Mouse (Mus musculus): ENCODE data around the gene Paqr3.

DNA sequence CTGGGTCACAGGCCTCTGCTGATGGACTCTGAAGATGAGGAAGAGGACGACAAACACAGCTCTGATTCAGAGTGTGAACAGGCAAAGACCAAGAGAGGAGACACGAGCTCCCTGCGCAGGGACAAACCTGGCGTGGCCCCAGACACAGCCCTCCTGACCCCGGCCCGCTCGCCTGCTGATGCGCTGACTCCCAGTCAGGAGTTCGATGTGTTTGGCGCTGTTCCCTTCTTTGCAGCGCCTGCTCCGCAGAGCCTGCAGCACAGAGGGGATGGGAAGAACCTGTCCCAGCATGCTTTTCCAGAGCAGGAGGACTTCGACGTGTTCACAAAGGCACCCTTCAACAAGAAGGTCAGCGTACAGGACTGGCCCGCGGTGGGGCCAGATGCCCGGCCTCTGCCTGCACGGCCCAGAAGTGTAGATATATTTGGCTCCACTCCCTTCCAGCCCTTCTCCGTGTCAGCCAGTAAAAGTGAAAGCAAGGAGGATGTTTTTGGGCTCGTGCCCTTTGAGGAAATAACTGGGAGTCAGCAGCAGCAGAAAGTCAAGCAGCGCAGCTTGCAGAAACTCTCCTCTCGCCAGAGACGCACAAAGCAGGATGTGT is 24.3 kb downstream of the Paqr3 start:
- TF ChIP-seq CTCF (IDR thresholded peaks at IDR 0.05; ENCODE audit: low read depth, low read length) (no peak), TAL1 (conservative IDR thresholded peaks at IDR 0.05; ENCODE audit: low read depth, low read length) (no peak), GATA1 (IDR thresholded peaks at IDR 0.05; ENCODE audit: borderline replicate concordance, low read length) (no peak), POLR2AphosphoS5 (IDR thresholded peaks at IDR 0.05; ENCODE audit: insufficient replicate concordance, low read depth, low read length) (no peak)
